Mouse (Mus musculus): ENCODE measurements around the gene Terb2.

DNA sequence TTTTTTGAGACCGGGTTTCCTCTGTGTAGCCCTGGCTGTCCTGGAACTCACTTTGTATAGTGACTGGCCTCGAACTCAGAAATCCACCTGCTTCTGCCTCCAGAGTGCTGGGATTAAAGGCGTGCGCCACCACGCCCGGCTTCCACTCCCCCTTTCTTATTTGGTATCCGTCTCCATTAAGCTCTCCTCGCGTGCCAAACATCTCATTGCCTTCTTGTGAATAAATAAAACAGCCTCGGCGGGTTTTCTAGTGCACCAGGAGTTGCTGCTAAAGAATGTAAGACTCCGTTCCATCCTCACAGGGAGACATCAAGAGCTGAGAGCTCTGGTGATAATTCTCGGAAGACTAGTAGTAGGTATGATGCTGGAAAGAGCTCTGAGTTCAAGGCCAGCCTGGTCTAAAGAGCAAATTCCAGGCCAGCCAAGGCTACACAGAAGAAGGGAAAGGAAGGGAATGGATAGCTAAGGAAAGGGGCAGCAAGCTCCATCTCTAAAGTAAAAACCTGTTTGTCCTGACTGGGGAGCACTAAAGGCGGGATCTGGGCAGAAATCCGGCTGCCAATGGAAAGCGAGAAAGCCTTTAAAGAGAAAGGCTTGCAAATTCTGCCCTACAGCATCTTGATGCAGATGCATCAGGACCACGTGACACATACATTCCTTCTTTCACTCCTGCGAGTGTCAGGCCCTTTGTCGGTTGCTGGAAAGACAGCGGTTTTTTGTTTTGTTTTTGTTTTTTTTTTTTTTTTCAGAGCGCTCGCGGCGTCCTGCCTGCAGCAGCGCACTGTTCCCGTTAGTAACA is 47.9 kb downstream of the Terb2 start:
- TF ChIP-seq CTCF (conservative IDR thresholded peaks at IDR 0.05; ENCODE audit: insufficient read depth, insufficient read length, low read depth, low read length) (no peak), POLR2A (IDR thresholded peaks at IDR 0.05; ENCODE audit: low read depth, low read length) (no peak)

All from kidney, adult 2 months (tissue).